Mouse (Mus musculus) cerebellum, adult 2 months (tissue): Measurements from ENCODE around the gene Nucb1.

Source experiments
- CTCF ChIP-seq: fragments of 200-500 bp; IDR thresholded peaks from 2 replicates; pipeline ENCODE4 v1.5.1; 2011; ENCODE audit warnings: low read depth, mild to moderate bottlenecking, control low read depth, low read length, moderate library complexity, borderline replicate concordance; ENCODE audit not compliant: insufficient read depth
- POLR2A ChIP-seq: fragments of 200-500 bp; IDR thresholded peaks from 2 replicates; pipeline ENCODE4 v1.6.1; 2011; ENCODE audit warnings: low read length, control low read depth, borderline replicate concordance; ENCODE audit not compliant: insufficient read depth

- TF ChIP-seq CTCF (no peak), POLR2A (no peak)
Observed at GRCm38 (mm10) chr7:45518618-45519017, 8.4 kb upstream of the Nucb1 start.
